Mouse (Mus musculus): ENCODE results near the gene Atp4a. TPM values are rescaled to one million over a fixed set of nuclear protein-coding genes. Genes with fewer than 3 reads are reported as not detected.

Gene Atp4a
- polyA plus RNA-seq, 1 experiment from 2014 or later, result 1.5 TPM

DNA sequence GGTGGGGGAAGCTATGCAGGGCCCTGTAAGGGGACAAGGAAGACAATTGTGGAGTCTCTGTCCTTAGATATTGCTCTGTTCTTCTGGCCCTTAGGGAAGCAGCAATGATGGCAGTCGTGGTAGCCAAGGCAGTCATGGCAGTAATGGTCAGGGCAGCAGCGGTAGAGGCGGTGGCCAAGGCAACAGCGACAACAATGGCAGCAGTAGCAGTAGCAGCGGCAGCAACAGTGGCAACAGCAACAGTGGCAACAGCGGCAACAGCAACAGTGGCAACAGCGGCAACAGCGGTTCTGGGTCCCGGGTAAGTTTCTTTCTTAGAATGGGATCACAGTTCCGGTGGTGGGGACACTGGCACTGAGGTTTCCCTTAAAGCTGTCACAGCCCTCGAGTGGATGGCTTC, 53.2 kb downstream of the Atp4a start:
- 43% methylated on average over 11 of the region's 11 CpGs for WGBS
- Histone ChIP-seq H3K9me3 (replicated peaks) (no peaks in the 10 kb centered on the region), H3K4me2 (peak overlapping the region; percentile 14; the same call in 1 of the 2 replicates), H3K27me3 (peaks cover 12% of the 10 kb centered on the region; the same call in 1 of the 2 replicates), H3K36me3 (no peaks in the 10 kb centered on the region), H3K9ac (no peak overlapping the region), H3K27ac (no peak overlapping the region), H3K4me3 (replicated peaks) (no peak overlapping the region), H3K4me1 (no peaks in the 10 kb centered on the region)
- no peak for ATAC-seq (replicated peaks; ENCODE audit: low FRiP score)

DNA sequence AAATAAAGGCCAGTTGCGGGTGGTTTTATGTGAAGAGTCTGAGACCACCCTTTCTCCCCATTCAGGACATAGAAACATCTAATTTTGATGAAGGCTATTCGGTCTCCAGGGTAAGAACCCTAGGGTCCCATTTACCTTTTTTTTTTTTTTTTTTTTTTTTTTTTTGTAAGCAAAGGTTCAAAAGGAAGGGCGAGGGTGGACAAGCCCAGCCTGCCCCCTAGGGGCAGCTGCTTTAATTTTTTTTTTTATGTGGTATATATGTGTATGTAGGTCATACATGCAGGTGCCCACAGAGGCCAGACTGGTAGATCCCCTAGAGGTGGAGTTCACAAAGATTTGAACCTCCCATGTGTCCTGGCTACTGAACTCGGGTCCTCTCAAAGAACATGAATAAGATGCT, 54.4 kb downstream of the Atp4a start:
- 81% methylated on average over 4 of the region's 4 CpGs for WGBS

GRCm38 (mm10) chr7:30769236-30769635, 57.2 kb downstream of the Atp4a start:
- ATAC-seq (replicated peaks; ENCODE audit: low FRiP score), result no peak
- 40% methylated on average over 9 of the region's 9 CpGs for WGBS
- Histone ChIP-seq H3K9me3 (replicated peaks) (no peaks in the 10 kb centered on the region), H3K4me3 (replicated peaks) (no peak overlapping the region), H3K9ac (no peak overlapping the region), H3K27me3 (peaks cover 12% of the 10 kb centered on the region; the same call in 1 of the 2 replicates), H3K36me3 (no peaks in the 10 kb centered on the region), H3K4me1 (no peaks in the 10 kb centered on the region), H3K4me2 (no peak overlapping the region), H3K27ac (no peak overlapping the region)

More for the DNA sequence above, 54.4 kb downstream of the Atp4a start:
- Histone ChIP-seq H3K9ac (no peak overlapping the region), H3K27ac (no peak overlapping the region), H3K9me3 (replicated peaks) (no peaks in the 10 kb centered on the region), H3K27me3 (peaks cover 12% of the 10 kb centered on the region; the same call in 1 of the 2 replicates), H3K4me3 (replicated peaks) (no peak overlapping the region), H3K4me2 (no peak overlapping the region), H3K36me3 (no peaks in the 10 kb centered on the region), H3K4me1 (no peaks in the 10 kb centered on the region)
- ATAC-seq (replicated peaks; ENCODE audit: low FRiP score), result no peak

Other genes starting within 250 kb of the Atp4a start
- 12.8 and 14.4 TPM in 2 replicates for gene Prodh2, start 218.6 kb upstream of the Atp4a start, polyA plus RNA-seq (2015; fragmentation: Nextera tagmentation; extraction: Ambion mirVana)
- gene Arhgap33, start 177.1 kb upstream of the Atp4a start, polyA plus RNA-seq (2015; fragmentation: Nextera tagmentation; extraction: Ambion mirVana), result 11.7 and 16.0 TPM in 2 replicates
- 12.8 and 20.1 TPM in 2 replicates for gene Hspb6, start 160.0 kb upstream of the Atp4a start, polyA plus RNA-seq (2015; fragmentation: Nextera tagmentation; extraction: Ambion mirVana)
- gene Proser3, start 159.9 kb upstream of the Atp4a start, polyA plus RNA-seq (2015; fragmentation: Nextera tagmentation; extraction: Ambion mirVana), result 14.1 and 18.6 TPM in 2 replicates
- gene Lin37, start 152.4 kb upstream of the Atp4a start, polyA plus RNA-seq (2015; fragmentation: Nextera tagmentation; extraction: Ambion mirVana), result 37.6 and 40.5 TPM in 2 replicates
- 94.8 and 102 TPM in 2 replicates for gene U2af1l4, start 148.9 kb upstream of the Atp4a start, polyA plus RNA-seq (2015; fragmentation: Nextera tagmentation; extraction: Ambion mirVana)
- gene Gm49396, start 148.9 kb upstream of the Atp4a start, polyA plus RNA-seq (2015; fragmentation: Nextera tagmentation; extraction: Ambion mirVana), result 15.0 and 17.0 TPM in 2 replicates
- 152 TPM in 2 replicates for gene Psenen, start 148.6 kb upstream of the Atp4a start, polyA plus RNA-seq (2015; fragmentation: Nextera tagmentation; extraction: Ambion mirVana)
- 3.8 and 6.0 TPM in 2 replicates for gene Igflr1, start 146.8 kb upstream of the Atp4a start, polyA plus RNA-seq (2015; fragmentation: Nextera tagmentation; extraction: Ambion mirVana)
- 6.7 and 10.9 TPM in 2 replicates for gene Kmt2b, start 123.5 kb upstream of the Atp4a start, polyA plus RNA-seq (2015; fragmentation: Nextera tagmentation; extraction: Ambion mirVana)
- 0.36 and 0.63 TPM in 2 replicates for gene Zbtb32, start 113.3 kb upstream of the Atp4a start, polyA plus RNA-seq (2015; fragmentation: Nextera tagmentation; extraction: Ambion mirVana)
- 3.6 and 5.3 TPM in 2 replicates for gene Upk1a, start 99.4 kb upstream of the Atp4a start, polyA plus RNA-seq (2015; fragmentation: Nextera tagmentation; extraction: Ambion mirVana)
- 1,049 and 1,131 TPM in 2 replicates for gene Cox6b1, start 86.1 kb upstream of the Atp4a start, polyA plus RNA-seq (2015; fragmentation: Nextera tagmentation; extraction: Ambion mirVana)
- not detected in 2 replicates for gene Etv2, start 76.4 kb upstream of the Atp4a start, polyA plus RNA-seq (2015; fragmentation: Nextera tagmentation; extraction: Ambion mirVana)
- gene Rbm42, start 61.9 kb upstream of the Atp4a start, polyA plus RNA-seq (2015; fragmentation: Nextera tagmentation; extraction: Ambion mirVana), result 118 and 119 TPM in 2 replicates
- gene Haus5, start 47.2 kb upstream of the Atp4a start, polyA plus RNA-seq (2015; fragmentation: Nextera tagmentation; extraction: Ambion mirVana), result 58.0 and 61.1 TPM in 2 replicates
- not detected in 2 replicates for gene Pmis2, start 40.6 kb upstream of the Atp4a start, polyA plus RNA-seq (2015; fragmentation: Nextera tagmentation; extraction: Ambion mirVana)
- 0.58 TPM in 1 of 2 replicates, not detected in the other for gene 2200002J24Rik, start 13.3 kb upstream of the Atp4a start, polyA plus RNA-seq (2015; fragmentation: Nextera tagmentation; extraction: Ambion mirVana)
- 180 and 192 TPM in 2 replicates for gene Tmem147, start 17.3 kb downstream of the Atp4a start, polyA plus RNA-seq (2015; fragmentation: Nextera tagmentation; extraction: Ambion mirVana)
- gene Gapdhs, start 31.5 kb downstream of the Atp4a start, polyA plus RNA-seq (2015; fragmentation: Nextera tagmentation; extraction: Ambion mirVana), result 0.35 and 0.68 TPM in 2 replicates
- 2.2 and 2.6 TPM in 2 replicates for gene Sbsn, start 39.3 kb downstream of the Atp4a start, polyA plus RNA-seq (2015; fragmentation: Nextera tagmentation; extraction: Ambion mirVana)
- 1.3 and 7.7 TPM in 2 replicates for gene Dmkn, start 51.5 kb downstream of the Atp4a start, polyA plus RNA-seq (2015; fragmentation: Nextera tagmentation; extraction: Ambion mirVana)
- 5.8 and 26.9 TPM in 2 replicates for gene Krtdap, start 75.7 kb downstream of the Atp4a start, polyA plus RNA-seq (2015; fragmentation: Nextera tagmentation; extraction: Ambion mirVana)
- gene Ffar2, start 111.6 kb downstream of the Atp4a start, polyA plus RNA-seq (2015; fragmentation: Nextera tagmentation; extraction: Ambion mirVana), result 0.19 and 0.49 TPM in 2 replicates
- gene Ffar3, start 144.0 kb downstream of the Atp4a start, polyA plus RNA-seq (2015; fragmentation: Nextera tagmentation; extraction: Ambion mirVana), result 0.22 and 0.88 TPM in 2 replicates
- not detected in 2 replicates for gene Ffar1, start 149.4 kb downstream of the Atp4a start, polyA plus RNA-seq (2015; fragmentation: Nextera tagmentation; extraction: Ambion mirVana)
- 0.12 and 0.19 TPM in 2 replicates for gene Cd22, start 168.1 kb downstream of the Atp4a start, polyA plus RNA-seq (2015; fragmentation: Nextera tagmentation; extraction: Ambion mirVana)
- 0.39 and 0.61 TPM in 2 replicates for gene Mag, start 202.7 kb downstream of the Atp4a start, polyA plus RNA-seq (2015; fragmentation: Nextera tagmentation; extraction: Ambion mirVana)
- gene Hamp2, start 212.5 kb downstream of the Atp4a start, polyA plus RNA-seq (2015; fragmentation: Nextera tagmentation; extraction: Ambion mirVana), result not detected in 2 replicates
- gene Hamp, start 231.8 kb downstream of the Atp4a start, polyA plus RNA-seq (2015; fragmentation: Nextera tagmentation; extraction: Ambion mirVana), result not detected in 2 replicates
- 25.0 and 25.3 TPM in 2 replicates for gene Usf2, start 244.6 kb downstream of the Atp4a start, polyA plus RNA-seq (2015; fragmentation: Nextera tagmentation; extraction: Ambion mirVana)